Mouse (Mus musculus) megakaryocyte progenitor cell, adult 5-6 weeks (primary cell): Measurements from ENCODE around the gene Grrp1. TPM values are rescaled to one million over a fixed set of nuclear protein-coding genes. Genes with fewer than 3 reads are reported as not detected.
"Not testable (repeated sequence)": the region's sequence is repeated elsewhere in the genome, so short reads cannot be mapped to it uniquely, and the experiment has no call there.

Experiments
- ATAC-seq: replicated peaks from 2 replicates; pipeline ENCODE4 v1.8.0; 2016; ENCODE audit warnings: mild to moderate bottlenecking, moderate TSS enrichment, inconsistent platforms; ENCODE audit not compliant: poor library complexity
- total RNA-seq, 2 experiments: library from RNA; stranded (forward) in 1 of 2; stranded (reverse) in 1 of 2; fragments of 157-497, 149-512 nt in 1 of 2; fragments of 200-1000 nt in 1 of 2; gene quantifications; 2 replicates each; pipeline versions ENCODE4 v1.2.3 to v1.2.4; 2015 to 2017

Grrp1 gene
- total RNA-seq (2015) (not detected in 2 replicates), total RNA-seq (2017) (not detected in 2 replicates)

DNA sequence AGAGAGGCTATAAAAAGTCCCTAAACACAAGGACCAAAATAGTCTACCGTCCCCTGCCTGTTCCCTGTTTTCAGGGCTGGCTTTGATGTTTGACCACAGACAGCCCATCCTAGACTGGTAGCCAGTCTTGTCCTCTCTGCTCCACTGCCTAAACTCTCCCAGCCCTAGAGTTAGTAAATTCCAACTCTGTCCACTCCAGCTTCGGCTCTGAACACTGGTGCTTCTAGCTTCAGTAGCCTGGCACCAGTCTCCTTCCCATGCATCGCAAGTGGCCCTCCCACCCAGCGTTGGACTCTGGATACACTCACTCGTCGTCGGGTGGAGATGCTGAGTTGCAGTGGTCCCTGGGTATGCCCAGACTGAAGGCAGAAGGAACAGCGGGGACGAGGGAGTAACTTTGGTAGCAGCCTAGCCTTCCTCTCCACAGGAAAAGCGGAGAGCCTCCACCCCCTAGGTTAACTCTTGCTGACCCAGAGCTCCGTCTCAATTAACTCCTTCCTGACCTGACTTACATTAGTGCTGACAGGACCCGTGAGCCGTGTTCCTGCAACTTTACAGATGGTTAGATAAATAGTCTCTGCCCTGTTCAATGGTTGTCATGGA, at the start of gene Grrp1:
Grrp1 (minus strand) TSS at position 385 of the 603 bp plus-strand sequence.
- no peak for ATAC-seq

DNA sequence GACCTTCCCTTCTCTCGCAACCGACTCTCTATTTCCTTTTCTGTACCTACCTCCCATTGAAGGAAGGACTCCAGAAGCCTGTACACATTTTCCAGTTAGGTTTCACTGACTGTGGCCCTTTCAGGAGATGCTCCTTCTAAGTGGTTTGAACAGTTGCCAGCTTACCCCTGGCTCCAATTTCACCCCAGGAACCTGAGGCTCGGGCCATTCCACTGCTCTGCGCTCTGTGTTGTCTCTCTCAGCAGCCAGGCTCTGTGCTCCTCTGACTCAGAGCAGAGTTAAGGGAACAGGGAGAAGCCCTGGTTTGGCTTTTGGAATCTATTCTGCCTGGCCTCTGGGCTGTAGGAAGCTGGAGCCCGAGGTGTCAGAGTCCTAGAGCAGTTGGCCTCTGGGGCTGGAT, 48.2 kb upstream of the Grrp1 start:
- ATAC-seq = no peak

DNA sequence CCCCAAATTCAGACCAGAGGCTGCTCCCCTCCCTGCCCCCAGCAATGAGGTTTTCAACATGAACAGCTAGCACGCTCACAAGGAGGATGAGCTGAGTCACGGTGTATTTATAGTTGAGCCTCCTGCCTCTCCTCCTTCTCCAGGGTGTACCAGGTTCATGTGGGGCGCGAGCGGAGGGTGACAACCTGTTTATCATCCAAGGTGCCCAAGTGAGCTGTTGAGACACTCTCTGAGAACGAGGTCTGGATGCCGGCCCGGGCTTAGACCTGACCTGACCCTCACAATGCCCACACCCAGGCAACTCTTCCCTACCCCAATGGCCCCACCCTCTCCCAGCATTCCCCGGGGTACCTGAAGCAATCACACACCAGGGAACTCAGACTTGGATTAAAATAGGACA, 46.4 kb upstream of the Grrp1 start:
- ATAC-seq = peak; percentile 48

DNA sequence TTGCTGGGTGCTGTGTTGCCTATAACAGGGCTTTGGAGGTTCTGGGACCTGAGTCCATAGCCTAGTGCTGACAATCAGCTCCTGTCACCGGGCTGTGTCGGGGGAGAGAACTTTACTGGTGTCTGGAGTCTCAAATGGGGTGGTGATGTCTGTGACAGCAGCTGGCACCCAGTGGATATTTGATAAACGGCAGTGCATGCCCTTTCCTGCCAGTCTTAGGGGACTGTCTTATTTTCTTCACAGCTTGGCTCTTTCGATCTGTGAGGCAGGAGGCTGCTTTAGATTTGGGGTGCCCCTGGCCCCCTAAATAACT, 45.5 kb upstream of the Grrp1 start:
- ATAC-seq = peak; percentile 37; the same call in 1 of the 2 replicates

DNA sequence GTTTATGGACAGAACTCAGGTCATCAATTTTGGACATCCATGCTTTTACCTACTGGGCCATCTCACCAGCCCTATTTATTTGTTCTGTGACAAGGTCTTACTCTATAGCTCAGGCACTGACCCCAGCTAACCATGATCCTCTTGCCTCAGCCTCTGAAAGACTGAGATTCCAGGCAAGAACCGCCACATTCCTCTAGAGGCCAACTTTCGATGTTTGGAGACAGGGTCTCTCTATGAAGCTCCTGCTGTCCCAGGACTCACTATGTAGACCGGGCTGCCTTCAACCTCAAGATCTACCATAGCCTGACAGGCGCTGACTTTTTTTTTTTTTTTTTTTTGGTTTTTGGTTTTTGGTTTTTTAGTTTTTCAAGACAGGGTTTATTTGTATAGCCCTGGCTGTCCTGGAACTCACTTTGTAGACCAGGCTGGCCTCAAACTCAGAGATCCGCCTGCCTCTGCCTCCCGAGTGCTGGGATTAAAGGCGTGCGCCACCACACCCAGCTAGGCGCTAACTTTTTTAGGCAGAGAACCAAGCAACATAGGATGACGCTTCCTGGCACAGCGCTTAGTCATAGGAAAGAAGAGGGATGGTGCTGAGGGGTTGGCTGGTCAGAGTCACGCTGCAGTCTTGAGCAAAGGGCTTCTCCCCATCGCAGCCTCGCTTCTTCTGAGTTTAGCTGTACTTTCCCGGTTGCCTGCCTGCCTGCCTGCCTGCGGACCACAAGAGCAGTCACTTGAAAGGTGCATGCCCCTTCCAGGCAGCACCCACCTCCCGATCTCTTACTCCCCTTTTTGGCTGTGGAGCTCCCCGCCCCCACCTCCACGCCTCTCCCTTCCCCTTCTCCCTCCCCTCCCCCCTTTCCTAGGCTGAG, 45.0 kb upstream of the Grrp1 start:
- ATAC-seq = no peak

DNA sequence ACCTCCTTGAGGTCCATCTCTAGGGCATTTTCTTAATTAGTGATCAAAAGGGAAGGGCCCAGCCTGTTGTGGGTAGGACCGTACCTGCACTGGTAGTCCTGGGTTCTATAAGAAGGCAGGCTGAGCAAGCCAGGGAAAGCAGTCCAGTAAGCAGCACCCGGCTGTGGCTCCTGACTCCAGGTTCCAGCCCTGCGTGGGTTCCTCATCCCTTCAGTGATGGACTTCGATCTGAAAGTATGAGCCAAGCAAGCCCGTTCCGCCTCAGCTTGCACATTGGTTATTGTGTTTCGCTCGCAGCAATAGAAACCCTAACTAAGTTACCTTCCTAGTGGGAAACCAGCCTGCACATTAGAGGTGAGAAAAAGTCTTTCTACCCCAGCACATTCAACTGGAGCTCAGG, 43.5 kb upstream of the Grrp1 start:
- ATAC-seq = no peak

DNA sequence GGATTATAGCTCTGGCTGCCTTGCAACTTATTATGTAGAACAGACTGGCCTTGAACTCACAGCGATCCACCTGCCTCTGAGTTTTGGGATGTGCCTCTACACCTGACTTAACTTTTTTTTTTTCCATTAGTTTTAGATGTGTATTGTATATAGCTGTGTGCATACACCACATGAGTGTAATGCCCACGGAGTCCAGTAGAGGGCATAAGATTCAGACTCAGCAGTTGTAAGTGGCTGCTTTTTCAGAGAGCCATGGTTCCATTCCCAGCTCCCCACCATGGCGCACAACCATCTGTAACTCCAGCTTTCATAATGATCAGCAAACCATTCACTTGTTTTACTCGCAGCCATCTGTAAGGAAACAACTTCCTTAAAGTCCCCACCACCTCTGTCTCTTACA, 42.6 kb upstream of the Grrp1 start:
- ATAC-seq = no peak

DNA sequence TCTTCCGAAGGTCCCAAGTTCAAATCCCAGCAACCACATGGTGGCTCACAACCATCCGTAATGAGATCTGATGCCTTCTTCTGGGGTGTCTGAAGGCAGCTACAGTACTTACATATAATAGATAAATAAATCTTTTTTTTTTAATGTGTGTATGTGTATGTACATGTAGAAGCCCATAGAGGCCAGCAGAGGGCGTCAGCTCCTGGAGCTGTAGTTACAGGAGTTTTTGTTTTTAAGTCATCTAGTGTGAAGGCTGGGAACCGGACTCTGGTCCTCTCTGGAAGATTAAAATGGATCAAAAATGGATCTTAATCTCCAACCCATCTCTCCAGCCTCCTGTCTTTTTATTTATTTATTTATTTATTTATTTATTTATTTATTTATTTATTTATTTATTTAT, 42.2 kb upstream of the Grrp1 start:
- ATAC-seq = not testable (repeated sequence)

DNA sequence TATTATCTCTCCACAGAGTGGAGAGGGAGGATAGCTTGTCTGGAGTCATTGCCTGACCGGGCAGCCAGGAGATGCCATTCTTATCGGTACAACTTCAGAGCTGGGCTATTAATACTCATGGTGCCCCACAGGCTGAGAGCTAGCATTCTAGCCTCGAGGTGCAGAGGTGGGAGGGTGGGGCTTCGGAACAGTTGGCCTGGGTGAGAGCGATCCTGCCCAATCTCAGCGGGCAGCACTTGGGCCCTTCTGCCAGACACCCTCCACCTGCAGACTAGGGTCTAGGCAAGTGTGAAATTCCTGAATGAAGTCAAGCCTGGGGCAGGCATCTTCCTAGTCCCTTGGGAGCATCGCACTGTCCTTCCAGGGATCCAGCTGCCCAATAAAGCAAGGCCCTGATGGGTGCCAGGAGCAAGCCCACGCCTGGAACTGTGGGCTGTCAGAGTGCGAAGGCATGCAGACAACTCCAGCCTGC, 39.8 kb upstream of the Grrp1 start:
- no peak for ATAC-seq

DNA sequence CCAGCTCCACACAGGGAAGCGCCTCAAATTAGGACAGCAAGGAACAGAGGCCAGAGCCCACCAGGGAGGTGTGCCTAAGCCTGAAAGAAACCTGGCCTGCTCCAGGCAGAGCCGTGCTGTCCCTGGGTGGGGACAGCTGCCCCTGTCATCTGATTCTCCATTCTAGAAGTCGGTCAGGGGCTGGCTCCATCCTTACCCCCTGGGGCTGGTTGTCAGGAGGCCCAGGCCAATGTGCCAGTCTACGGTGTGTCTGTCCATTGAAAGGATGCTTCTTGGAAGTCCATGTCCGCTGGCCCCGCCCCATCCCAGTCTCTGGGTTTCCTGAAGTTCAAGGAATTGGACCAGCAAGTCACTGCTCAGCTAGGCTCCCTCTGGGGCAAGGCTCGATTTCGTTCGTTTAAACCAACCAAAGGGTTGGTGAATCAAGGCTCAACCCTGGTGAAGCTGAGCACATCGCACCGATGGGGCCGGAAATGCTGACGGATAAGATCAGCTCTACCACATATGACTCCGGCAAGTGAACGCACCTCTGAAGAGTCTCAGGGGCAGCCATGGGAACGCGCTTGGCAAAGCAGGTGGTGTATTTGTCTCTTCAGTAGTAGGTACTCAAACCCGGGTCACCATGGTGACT, 39.3 kb upstream of the Grrp1 start:
- ATAC-seq = no peak

DNA sequence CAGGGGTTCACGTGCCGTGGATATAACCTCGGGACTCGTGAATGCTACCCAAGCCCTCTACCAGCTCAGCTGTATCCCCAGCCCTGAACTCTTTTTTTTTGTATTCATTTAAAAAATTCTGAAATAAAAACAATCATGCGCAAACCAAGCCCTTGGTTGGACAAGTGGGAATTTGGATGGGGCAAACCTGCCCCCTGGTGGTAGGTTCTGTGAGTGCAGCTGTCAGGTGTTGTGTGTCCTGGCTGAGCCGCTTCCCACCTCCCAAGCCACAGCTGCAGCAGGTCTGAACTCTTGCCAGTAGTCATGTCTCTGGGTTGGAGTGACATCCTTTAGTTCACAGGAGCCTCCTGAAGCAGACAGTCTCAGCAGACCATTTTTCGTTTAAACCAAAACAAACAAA, 38.2 kb upstream of the Grrp1 start:
- ATAC-seq = peak; percentile 56

DNA sequence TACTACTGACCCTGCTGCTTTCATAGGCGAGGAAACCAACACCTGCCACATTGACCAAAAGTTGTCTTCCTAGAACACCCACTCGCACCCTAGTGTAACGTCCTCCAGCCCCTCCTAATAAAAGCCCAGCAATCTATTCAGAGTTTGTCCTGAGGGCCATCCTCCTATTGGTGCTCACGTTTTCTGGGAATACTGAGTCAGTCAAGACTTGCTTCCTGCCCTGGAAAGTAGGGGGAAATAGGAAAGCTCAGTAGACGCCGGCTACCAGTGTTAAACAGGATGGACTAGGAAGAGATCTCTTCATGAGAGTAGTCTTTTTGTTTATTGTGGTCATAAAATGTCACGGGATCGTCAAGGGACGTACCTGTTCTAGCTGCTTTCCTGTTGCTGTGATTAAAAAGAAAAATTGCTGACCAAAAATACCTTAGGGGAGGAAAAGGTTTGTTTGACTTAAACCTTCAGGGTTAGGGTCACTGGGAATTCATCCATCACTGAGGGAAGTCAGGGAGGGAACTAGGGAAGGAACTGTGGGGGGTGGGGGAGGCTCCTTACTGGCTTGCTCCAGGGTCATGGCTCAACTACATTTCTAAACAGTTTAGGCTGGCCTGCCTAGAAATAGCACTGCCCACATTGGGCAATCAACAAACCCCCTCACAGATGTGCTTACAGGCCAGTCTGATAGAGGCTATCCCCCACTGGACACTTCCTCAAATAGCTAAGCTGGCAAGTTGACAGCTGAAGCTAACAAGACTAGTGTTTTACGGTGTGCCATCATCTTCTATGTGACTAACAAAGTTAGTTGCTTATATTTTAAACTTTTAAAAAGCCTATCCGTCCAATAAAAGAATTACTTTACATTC, 34.7 kb upstream of the Grrp1 start:
- peak; percentile 46 for ATAC-seq

DNA sequence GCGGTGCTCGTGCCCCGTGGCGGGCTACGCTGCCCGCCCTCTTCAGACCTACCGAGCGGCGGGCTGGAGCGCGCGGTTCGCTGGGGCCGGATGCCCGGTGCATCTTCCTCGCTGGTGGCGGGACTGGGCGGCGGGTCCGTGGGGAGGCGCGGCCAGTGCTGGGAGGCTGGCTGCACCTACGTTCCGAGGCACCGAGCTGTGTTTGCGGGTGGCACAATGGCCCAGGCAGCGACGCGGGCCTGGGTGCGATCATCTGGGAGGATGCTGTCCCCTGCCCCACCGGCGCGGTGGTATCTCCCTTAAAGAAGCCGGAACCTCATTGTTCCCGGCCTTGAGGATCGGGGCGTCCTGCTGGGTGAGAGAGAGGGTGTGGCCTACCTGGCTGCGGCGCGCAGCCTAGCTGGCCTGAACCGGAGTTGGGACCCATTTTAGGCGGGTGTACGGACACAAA, 33.7 kb upstream of the Grrp1 start, which contains the start of gene Pdik1l:
Pdik1l (minus strand) TSS at position 321 of the 451 bp plus-strand sequence.
- peak; percentile 68 for ATAC-seq

DNA sequence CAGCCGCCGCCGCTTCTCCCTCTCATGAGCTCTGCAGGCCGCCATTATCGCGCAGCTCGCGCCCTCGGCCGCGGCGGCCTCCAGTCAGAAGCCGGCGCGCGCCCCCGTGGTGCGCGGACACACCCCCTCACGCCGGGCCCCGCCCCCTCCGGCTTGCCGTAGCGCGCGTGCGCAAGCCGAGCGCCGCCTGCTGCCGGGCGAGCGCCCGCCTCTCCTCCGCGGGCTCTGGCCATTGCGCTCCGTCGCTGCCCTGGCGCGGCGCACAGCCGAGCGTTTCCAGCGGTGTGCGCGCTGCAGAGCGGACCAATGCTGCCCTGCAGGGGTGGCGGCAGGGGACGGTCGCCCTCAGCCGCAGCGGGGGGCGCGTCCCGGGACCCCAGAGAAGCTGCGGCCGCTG, 33.3 kb upstream of the Grrp1 start:
- ATAC-seq = peak; percentile 63

DNA sequence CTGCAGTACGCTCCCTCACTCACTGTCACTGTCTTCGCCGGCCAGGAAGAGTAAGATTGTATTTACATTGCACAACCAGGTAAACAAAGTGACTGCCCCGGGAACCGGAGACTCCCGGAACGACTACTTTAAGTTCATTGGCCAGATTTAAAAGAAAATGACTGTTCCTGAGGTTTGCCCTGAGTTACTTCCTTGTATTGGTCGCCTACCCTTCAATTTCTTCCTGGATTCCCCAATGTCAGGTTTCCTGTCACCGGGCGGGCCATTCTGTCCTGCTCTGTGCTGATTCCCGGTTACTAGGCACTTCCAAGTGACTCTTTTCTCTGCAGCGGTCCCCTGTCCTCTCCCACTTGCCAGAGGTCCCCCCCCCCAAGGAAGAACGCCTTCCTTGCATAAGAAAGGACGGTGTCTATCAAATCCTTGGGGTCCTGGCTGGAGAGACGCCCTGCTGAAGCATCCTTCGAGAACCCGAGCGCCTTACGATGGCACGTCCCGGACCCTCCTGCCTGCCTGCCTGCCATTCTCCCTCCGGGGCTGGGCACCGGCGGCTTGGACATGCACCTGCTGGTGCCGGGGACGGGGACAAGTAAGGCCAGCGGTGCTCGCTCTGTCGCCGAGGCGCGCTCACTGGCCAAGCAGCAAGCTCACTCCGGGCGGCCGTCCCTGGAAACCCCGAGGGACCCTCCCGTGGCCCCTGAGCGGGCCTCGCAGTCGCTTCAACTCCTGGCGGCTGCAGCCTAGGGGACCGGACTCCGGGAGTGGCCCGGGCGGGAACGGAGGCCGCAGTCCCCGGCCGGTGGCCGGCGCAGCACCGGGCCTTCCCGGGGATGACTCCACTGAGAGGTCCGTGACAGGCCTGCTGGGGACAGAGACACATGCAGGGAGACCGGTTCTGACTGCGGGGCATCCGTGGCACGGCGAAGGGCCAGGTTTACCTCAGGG, 32.6 kb upstream of the Grrp1 start:
- no peak for ATAC-seq

DNA sequence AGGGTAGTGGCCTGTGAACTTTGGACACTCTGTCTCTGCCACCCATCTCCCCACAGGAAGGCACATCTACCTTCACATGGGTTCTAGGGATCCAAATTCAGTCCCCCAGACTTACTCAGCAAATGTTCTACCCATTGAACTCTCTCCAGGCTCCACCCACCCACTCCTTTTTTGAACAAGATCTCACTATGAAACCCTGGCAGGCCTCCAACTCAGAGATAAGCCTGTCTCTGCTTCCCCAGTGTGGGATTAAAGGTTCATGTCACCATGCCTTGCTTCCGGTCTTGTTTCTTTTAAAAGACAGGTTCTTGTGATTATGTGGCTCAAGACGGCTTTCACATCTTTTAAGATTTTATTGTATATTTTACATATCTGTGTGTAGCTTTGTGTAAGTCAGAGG, 31.0 kb upstream of the Grrp1 start:
- no peak for ATAC-seq

DNA sequence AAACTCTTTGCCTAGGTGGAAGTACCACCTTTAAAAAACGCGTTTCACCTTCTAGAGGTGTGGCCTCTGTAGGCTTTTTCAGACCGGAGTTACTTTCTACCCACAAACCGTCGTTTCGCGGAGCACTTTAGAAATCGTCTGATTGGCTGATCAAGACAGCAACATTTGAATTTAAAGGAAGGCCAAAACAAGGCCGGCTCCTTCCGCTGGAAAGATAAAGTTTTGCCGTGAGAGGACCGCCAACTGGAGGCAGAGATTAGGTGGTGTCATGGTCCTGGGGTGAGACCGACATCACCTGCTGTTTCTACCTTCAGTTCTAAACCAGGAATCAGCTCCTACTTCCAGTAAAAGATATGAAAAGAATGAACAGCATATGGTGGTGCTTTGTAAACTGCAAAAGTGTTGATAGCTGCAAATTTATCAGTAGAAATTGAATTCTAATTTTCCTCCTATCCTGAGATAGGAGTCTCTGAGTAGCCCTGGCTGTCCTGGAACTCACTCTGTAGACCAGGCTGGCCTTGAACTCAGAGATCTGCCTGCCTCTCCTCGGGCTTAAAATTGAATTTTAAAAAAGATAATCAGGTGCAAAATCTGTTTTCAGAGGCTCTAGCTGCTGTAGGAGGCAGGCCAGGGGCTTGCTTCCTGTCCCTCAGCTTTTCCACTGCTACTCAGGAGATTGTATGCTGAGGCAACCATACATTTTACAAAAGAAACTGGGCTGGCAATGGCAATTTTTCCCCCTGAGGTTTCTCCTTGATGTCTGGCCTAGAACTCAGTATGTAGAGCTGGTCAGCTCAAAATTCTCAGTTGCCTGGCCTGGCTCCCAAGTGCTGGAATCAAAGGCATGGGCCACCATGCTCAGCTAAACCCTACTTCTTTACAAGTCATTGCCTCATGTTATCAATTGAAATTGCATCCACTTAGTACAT, 19.8 kb upstream of the Grrp1 start:
- ATAC-seq = peak; percentile 93

DNA sequence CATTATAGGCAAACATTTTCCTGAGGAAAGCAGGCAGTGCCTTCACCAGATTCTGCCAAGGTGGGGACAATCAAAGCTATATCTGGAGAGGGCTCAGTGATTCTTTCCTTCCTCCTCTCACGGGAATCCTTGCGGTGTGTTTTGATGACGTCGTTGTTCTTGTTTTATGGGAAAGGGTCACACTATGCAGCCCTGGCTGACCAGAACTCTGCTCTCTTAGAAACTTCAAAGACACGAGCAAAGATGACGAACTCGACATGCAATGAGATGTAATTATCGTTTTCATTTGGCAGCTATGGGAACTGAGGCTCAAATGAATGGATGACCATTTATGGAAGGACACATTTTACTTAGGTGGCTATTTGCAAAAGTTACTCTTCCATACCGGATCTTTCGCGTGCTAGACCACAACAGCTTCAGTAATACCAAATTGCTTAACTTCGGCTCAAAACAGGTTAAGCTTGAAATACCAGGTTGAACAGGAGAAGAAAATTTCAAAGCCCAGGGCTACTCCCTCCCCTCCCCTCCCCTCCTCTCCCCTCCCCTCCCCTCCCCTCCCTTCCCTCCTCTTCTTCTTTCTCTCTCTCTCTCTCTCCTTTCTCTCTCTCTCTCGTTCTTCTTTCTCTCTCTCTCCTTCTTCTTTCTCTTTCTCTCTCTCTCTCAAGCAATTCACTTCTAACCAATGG, 19.0 kb upstream of the Grrp1 start:
- 0 out of 2 replicates have a peak, but pooled peaks have one; percentile 5 for ATAC-seq
